Comparison of ENCODE assay signal across 11 mouse cellular contexts in genomic region chr6:99166169-99166568, GRCm38 (mm10).
A peak's percentile ranks its signal among the peaks of the same experiment; 100 is the strongest.
DNase-seq lines count a peak whose midpoint lies in the region; ATAC-seq lines count a peak whose summit lies in the region.
"Had no signal": no experiment of that assay in that cellular context is flagged by ENCODE, and none has a peak within 500 bp of the region (broad histone marks: within the 10 kb centered on the region; RNA-seq: fewer than 3 reads in every experiment).

No protein-coding gene starts in this region.

- H3K9ac ChIP-seq in hindbrain, embryonic 13.5 days, result no peak overlapping the region

- no peaks in the 10 kb centered on the region for H3K4me1 ChIP-seq in hindbrain, embryonic 13.5 days (replicated peaks)

- no peak overlapping the region for H3K4me3 ChIP-seq in hindbrain, embryonic 13.5 days
- H3K4me3 ChIP-seq: limb, embryonic 10.5 days had no signal

- no peak for ATAC-seq in hindbrain, embryonic 13.5 days (ENCODE audit: low FRiP score)

- no peak overlapping the region for H3K27ac ChIP-seq in hindbrain, embryonic 13.5 days
- H3K27ac ChIP-seq: limb, embryonic 10.5 days had no signal

- 89% methylated on average over 4 of the region's 4 CpGs for WGBS in hindbrain, embryonic 13.5 days

- peak; percentile 18 for DNase-seq in adrenal gland, postnatal 14 days
- no peak for DNase-seq in adrenal gland, adult 18-20 months (ENCODE audit: low spot score in 2 of 2)
- peak; percentile 77 for DNase-seq in right cerebral cortex, adult 18-20 months
- no peak for DNase-seq in right cerebral cortex, postnatal 4 days
- DNase-seq in left cerebral cortex, adult 9 months (ENCODE audit: low spot score in 2 of 2), result peak; percentile 42 to 70
- DNase-seq in thymus, postnatal 14 days, result peak; percentile 9
- DNase-seq in layer of hippocampus, postnatal 10 days (ENCODE audit: low spot score in 2 of 2), result no peak
- DNase-seq: kidney, postnatal 25 days had no signal

- H3K4me2 ChIP-seq in hindbrain, embryonic 13.5 days, result no peak overlapping the region

- H3K36me3 ChIP-seq in hindbrain, embryonic 13.5 days, result no peaks in the 10 kb centered on the region
- H3K36me3 ChIP-seq: limb, embryonic 10.5 days had no signal

- H3K9me3 ChIP-seq in hindbrain, embryonic 13.5 days, result no peaks in the 10 kb centered on the region
- H3K9me3 ChIP-seq: G1E; limb, embryonic 10.5 days had no signal

- H3K27me3 ChIP-seq in hindbrain, embryonic 13.5 days, result no peaks in the 10 kb centered on the region

Comparison
In these comparisons a context has a peak if more than half of its experiments do, and no peak if none do; other contexts are left out.
1. DNase-seq: peak in adrenal gland, postnatal 14 days (single experiment), right cerebral cortex, adult 18-20 months (single experiment), left cerebral cortex, adult 9 months (2 of 2) and thymus, postnatal 14 days (single experiment); none in adrenal gland, adult 18-20 months (0 of 2), right cerebral cortex, postnatal 4 days (single experiment) and layer of hippocampus, postnatal 10 days (0 of 2).